In the genomic region with DNA sequence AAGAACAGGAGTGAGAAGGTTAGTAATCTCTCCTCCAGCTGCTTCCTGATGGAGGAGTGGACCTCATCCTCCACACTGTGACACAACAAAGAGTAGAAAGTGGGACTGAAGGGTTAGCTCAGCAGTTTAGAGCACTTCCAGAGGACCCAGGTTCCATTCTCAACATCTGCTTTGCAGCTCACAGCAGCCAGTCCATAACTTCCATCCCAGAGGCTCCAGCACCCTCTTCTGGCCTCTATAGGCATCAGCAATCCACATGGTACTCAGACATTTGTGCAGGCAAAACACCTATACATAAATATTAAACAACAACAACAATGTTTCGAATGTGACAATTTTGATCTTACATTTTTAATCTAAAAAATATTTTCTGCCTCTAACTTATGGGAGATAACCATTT, we compare ENCODE assay signal across 8 mouse cellular contexts. TPM values are rescaled to one million over a fixed set of nuclear protein-coding genes. Genes with fewer than 3 reads are reported as not detected.
DNase-seq lines count a peak whose midpoint lies in the region; ATAC-seq and TF ChIP-seq lines count a peak whose summit lies in the region.

No protein-coding gene starts in this region.

- H3K27me3 ChIP-seq in kidney, adult 2 months (replicated peaks; ENCODE audit: control insufficient read depth, insufficient read depth, low read length): no peaks in the 10 kb centered on the region
- H3K27me3 ChIP-seq in kidney, embryonic 16.5 days (ENCODE audit: insufficient read depth, low read length): no peaks in the 10 kb centered on the region

- H3K4me3 ChIP-seq in kidney, adult 2 months (ENCODE audit: insufficient read depth, low read depth, low read length): no peak overlapping the region
- H3K4me3 ChIP-seq in kidney, embryonic 16.5 days (ENCODE audit: low read length): no peak overlapping the region
- no peak overlapping the region for H3K4me3 ChIP-seq in lung, adult 2 months (replicated peaks; ENCODE audit: extremely low read depth, low read depth, low read length)

- WGBS in kidney, adult 2 months: 88% methylated on average over 1 of the region's 1 CpGs
- 94% methylated on average over 1 of the region's 1 CpGs for WGBS in kidney, embryonic 16.5 days
- WGBS in lung, adult 2 months: 84% methylated on average over 1 of the region's 1 CpGs

- H3K36me3 ChIP-seq in kidney, adult 2 months (ENCODE audit: control insufficient read depth, insufficient read depth, low read length): no peaks in the 10 kb centered on the region
- 0 out of 2 replicates have a peak, but pooled peaks cover 3% of the 10 kb centered on the region for H3K36me3 ChIP-seq in kidney, embryonic 16.5 days (ENCODE audit: insufficient read depth, low read length)

- TF ChIP-seq CTCF in kidney, adult 2 months (conservative IDR thresholded peaks at IDR 0.05; ENCODE audit: insufficient read depth, insufficient read length, low read depth, low read length): peak; percentile 80
- TF ChIP-seq CTCF in lung, adult 2 months (IDR thresholded peaks at IDR 0.05; ENCODE audit: insufficient read depth, low read length): peak; percentile 69

- no peaks in the 10 kb centered on the region for H3K4me1 ChIP-seq in kidney, adult 2 months (ENCODE audit: control insufficient read depth, insufficient read depth, low read length)
- no peaks in the 10 kb centered on the region for H3K4me1 ChIP-seq in kidney, embryonic 16.5 days (ENCODE audit: insufficient read depth, low read length)
- no peaks in the 10 kb centered on the region; the same call in 1 of the 2 replicates for H3K4me1 ChIP-seq in lung, adult 2 months (ENCODE audit: control insufficient read depth, insufficient read depth, low read length)

- TF ChIP-seq POLR2A in kidney, adult 2 months (IDR thresholded peaks at IDR 0.05; ENCODE audit: low read depth, low read length): no peak
- TF ChIP-seq POLR2A in lung, adult 2 months (IDR thresholded peaks at IDR 0.05; ENCODE audit: borderline replicate concordance, extremely low read depth, low read depth, low read length): no peak

- no peak overlapping the region for H3K4me2 ChIP-seq in kidney, embryonic 16.5 days (replicated peaks; ENCODE audit: low read depth, low read length)

- no peak overlapping the region for H3K27ac ChIP-seq in kidney, adult 2 months (ENCODE audit: insufficient read depth, low read depth, low read length)
- H3K27ac ChIP-seq in kidney, embryonic 16.5 days (ENCODE audit: low read length): no peak overlapping the region

- ATAC-seq in kidney, embryonic 16.5 days (ENCODE audit: low FRiP score, low TSS enrichment): no peak

- H3K9me3 ChIP-seq in kidney, embryonic 16.5 days (ENCODE audit: low read length): no peaks in the 10 kb centered on the region

- no peak overlapping the region for H3K9ac ChIP-seq in kidney, embryonic 16.5 days (replicated peaks; ENCODE audit: low read length)

- peak; percentile 42 for DNase-seq in kidney, adult 2 months
- DNase-seq in MN1 (ENCODE audit: low spot score): peak; percentile 34
- DNase-seq in embryo, embryonic 11 days: peak; percentile 30
- DNase-seq in lung, adult 2 months: no peak
- DNase-seq in right cerebral cortex, postnatal 25 days: no peak
- no peak for DNase-seq in frontal cortex, postnatal 25 days (ENCODE audit: low spot score in 2 of 2)
- no peak for DNase-seq in right cerebral cortex, adult 18-20 months

RNA-seq across cellular contexts. Expression of a gene that starts 16.9 kb away (rescaled TPM):
- polyA plus RNA-seq in kidney, adult 2 months (2012; rRNA removed): 14.3 and 15.5 TPM in 2 replicates
- polyA plus RNA-seq in kidney, embryonic 16.5 days (2015; fragmentation: Nextera tagmentation; extraction: Ambion mirVana): 22.1 and 25.8 TPM in 2 replicates
- polyA plus RNA-seq in lung, adult 2 months (2012; rRNA removed): 21.0 and 21.1 TPM in 2 replicates

RNA-seq across cellular contexts. Expression of a gene that starts 17.1 kb away (rescaled TPM):
- polyA plus RNA-seq in kidney, adult 2 months (2012; rRNA removed): 18.6 and 23.3 TPM in 2 replicates
- polyA plus RNA-seq in kidney, embryonic 16.5 days (2015; fragmentation: Nextera tagmentation; extraction: Ambion mirVana): 14.1 and 16.5 TPM in 2 replicates
- polyA plus RNA-seq in lung, adult 2 months (2012; rRNA removed): 16.5 and 27.6 TPM in 2 replicates

Comparison
In these comparisons a context has a peak if more than half of its experiments do, and no peak if none do; other contexts are left out.
1. DNase-seq: peak in kidney, adult 2 months (single experiment), MN1 (single experiment) and embryo, embryonic 11 days (single experiment); none in lung, adult 2 months (single experiment), right cerebral cortex, postnatal 25 days (single experiment), frontal cortex, postnatal 25 days (0 of 2) and right cerebral cortex, adult 18-20 months (single experiment).